Mouse (Mus musculus) 3T3-L1 (cell line): ENCODE measurements around the gene Gm17349.
"Not testable (repeated sequence)": the region's sequence is repeated elsewhere in the genome, so short reads cannot be mapped to it uniquely, and the experiment has no call there.

Experiments
- DNase-seq: peaks from one replicate; pipeline ENCODE4 v3.0.0-alpha.2; 2015; ENCODE audit warnings: low read depth, low spot score

Gene Gm17349

GRCm38 (mm10) chr15:99705440-99706048, at the start of gene Gm17349:
Gene Gm17349, minus strand, starts transcription at chr15:99705490.
- peak; percentile 90 for DNase-seq

- no peak for DNase-seq
Observed at GRCm38 (mm10) chr15:99754204-99754603, 48.9 kb upstream of the Gm17349 start.

GRCm38 (mm10) chr15:99740229-99740628, 34.9 kb upstream of the Gm17349 start:
- DNase-seq = no peak

GRCm38 (mm10) chr15:99736675-99737074, 31.4 kb upstream of the Gm17349 start:
- no peak for DNase-seq

GRCm38 (mm10) chr15:99735631-99736030, 30.3 kb upstream of the Gm17349 start:
- no peak for DNase-seq

GRCm38 (mm10) chr15:99733186-99733585, 27.9 kb upstream of the Gm17349 start:
- DNase-seq = no peak

GRCm38 (mm10) chr15:99731678-99732077, 26.4 kb upstream of the Gm17349 start:
- no peak for DNase-seq

- DNase-seq = no peak
Observed at GRCm38 (mm10) chr15:99731167-99731566, 25.9 kb upstream of the Gm17349 start.

- DNase-seq = no peak
Observed at GRCm38 (mm10) chr15:99729056-99729783, 23.9 kb upstream of the Gm17349 start.

GRCm38 (mm10) chr15:99728211-99728610, 22.9 kb upstream of the Gm17349 start:
- DNase-seq = no peak

GRCm38 (mm10) chr15:99727525-99727924, 22.2 kb upstream of the Gm17349 start:
- no peak for DNase-seq

GRCm38 (mm10) chr15:99727039-99727438, 21.7 kb upstream of the Gm17349 start:
- not testable (repeated sequence) for DNase-seq

- DNase-seq = peak; percentile 35
Observed at GRCm38 (mm10) chr15:99726549-99726948, 21.3 kb upstream of the Gm17349 start.

- DNase-seq = peak; percentile 100
Observed at GRCm38 (mm10) chr15:99725341-99726155, 20.3 kb upstream of the Gm17349 start, which contains the start of gene Cox14. Gene Cox14, plus strand, starts transcription at chr15:99725618.

- peak; percentile 81 for DNase-seq
Observed at GRCm38 (mm10) chr15:99724292-99725021, 19.2 kb upstream of the Gm17349 start.

GRCm38 (mm10) chr15:99723515-99724291, 18.4 kb upstream of the Gm17349 start:
- DNase-seq = peak; percentile 87

GRCm38 (mm10) chr15:99723120-99723514, 17.8 kb upstream of the Gm17349 start:
- DNase-seq = no peak

- DNase-seq = no peak
Observed at GRCm38 (mm10) chr15:99721921-99722743, 16.8 kb upstream of the Gm17349 start.

- no peak for DNase-seq
Observed at GRCm38 (mm10) chr15:99719865-99720264, 14.6 kb upstream of the Gm17349 start.

GRCm38 (mm10) chr15:99718461-99719021, 13.3 kb upstream of the Gm17349 start:
- DNase-seq = no peak
